Mouse (Mus musculus) kidney, postnatal 25 days (tissue): ENCODE data around the gene H2-D1.
"Not testable (repeated sequence)": the region's sequence is repeated elsewhere in the genome, so short reads cannot be mapped to it uniquely, and the experiment has no call there.

ENCODE experiments used
- DNase-seq, 2 experiments: peaks; one replicate each; pipeline ENCODE4 v3.0.0; 2021; ENCODE audit warnings: mixed read lengths in 2 of 2

Gene H2-D1

DNA sequence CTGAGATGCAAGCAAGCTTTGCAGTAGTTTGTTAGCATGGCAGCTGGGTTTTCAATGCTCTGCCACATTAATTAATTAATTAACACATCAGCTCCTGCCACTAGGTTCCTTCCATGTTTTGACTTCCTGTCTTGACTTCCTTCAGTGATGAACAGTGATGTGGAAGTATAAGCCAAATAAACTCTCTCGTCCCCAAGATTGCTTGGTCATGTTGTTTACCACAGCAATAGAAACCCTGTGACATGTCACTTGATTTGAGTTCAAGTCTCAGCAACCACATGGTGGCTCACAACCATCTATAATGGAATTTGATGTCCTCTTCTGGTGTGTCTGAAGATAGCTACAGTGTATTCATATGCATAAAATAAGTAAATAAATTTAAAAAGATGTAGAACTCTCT, 5.2 kb upstream of the H2-D1 start:
- no peak for DNase-seq

DNA sequence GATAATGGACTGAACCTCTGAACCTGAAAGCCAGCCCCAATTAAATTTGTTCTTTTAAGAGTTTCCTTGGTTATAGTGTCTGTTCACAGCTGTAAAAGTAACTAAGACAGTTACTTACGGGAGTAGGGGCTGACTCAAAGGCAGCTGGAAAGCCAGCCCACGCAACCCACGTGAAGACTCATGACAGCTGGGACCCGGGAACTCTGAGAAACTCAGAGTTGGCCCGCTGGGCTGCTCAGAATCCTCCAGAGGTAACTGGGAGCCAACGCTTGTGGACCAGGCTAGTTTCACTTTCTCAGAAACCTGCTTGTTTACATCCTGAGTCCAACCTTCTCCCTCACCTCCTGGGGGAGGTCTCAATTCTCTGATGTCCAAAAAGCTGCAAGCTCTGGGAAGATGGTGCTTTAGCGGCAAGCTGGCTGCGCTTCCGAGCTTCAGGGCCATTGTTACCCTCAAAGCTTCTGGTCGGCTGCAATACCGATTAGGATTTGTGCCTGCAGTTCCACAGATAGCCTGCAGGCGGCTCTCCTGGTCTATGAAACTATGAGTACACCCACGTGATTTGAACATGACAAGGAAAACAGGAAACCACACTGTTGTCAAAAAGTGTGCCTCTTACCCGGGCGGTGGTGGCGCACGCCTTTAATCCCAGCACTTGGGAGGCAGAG, 4.6 kb upstream of the H2-D1 start:
- peak; percentile 95 to 98 for DNase-seq

DNA sequence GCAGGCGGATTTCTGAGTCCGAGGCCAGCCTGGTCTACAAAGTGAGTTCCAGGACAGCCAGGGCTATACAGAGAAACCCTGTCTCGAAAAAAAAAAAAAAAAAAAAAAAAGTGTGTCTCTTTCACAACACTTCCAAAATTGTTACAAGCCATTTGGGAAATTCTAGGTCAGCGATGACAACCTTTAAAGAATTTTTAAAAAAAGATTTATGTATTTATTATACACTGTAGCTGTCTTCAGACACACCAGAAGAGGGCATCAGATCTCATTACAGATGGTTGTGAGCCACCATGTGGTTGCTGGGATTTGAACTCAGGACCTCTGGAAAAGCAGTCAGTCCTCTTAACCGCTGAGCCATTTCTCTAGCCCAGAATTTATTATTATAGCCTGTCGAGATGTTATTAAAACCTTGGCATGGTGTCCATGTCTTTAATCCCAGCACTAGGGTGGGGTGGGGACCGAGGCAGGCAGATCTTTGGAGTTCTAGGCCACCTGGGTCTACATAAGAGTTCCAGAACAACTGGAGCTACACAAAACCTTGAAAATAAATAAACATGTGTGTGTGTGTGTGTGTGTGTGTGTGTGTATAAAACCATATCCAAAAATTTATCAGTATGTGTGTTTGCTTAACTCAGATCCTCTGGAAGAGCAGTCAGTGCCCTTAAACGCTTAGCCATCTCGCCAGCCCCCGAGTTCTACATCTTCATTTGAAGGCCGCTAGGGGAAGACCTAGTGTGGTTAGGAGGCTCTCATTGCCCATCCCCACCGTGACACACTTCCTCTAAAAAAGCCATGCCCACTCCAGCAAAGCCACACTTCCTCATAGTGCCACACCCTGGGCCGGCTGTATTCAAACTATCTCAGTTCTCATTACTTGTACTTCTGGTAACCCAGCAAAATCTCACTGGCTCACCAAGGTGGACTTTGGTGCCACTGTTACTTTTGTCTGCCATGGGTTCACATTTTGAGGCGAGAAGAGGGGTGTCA, 3.7 kb upstream of the H2-D1 start:
- peak; percentile 54 to 75 for DNase-seq

DNA sequence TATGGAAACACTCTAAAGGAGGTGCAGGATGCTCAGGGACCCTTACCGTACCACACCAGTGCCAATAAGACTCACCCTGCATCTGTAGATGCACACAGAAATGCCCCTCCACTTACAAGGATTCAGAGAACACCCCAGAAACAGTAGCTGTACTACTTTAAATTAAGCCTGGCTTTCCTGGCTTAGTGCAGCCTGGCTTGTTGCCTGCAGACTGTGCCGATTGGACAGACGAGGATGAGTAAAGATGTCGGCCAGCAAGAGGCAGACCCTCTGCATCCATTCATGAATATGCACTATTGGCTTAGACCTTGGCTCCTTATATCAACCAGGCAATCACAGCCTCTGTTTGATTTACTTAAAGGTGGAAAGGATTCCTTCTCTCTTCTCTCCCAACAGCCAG, 2.9 kb upstream of the H2-D1 start:
- DNase-seq = no peak

DNA sequence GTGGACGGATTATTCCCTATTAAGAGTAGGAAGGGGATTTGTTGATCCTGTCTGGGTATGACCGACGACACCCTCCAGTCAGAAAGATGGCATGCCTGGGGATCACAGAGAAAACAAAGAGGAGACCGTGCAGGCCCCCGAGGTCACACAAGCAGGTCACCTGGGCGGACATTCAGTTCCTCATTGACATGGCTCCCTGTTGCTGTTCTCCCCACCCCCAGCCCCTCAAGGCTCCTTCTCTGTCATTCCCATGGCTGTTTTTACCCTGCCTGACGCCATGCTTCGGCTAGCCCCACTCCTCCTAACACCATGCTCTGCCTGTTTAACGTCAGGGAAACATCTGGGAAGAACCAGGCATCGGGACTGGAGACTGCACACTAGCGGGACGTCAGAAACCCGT, 879 bp upstream of the H2-D1 start:
- no peak for DNase-seq

DNA sequence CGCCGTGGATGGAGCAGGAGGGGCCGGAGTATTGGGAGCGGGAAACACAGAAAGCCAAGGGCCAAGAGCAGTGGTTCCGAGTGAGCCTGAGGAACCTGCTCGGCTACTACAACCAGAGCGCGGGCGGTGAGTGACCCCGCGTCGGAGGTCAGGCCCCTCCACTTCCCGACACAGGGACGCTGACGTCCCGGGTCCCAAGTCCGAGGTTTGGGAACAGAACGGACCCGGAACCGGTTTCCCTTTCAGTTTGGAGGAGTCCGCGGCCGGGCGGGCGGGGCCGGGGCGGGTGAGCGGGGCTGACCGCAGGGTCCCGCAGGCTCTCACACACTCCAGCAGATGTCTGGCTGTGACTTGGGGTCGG, 973 bp downstream of the H2-D1 start:
- peak; percentile 52 to 71 for DNase-seq

DNA sequence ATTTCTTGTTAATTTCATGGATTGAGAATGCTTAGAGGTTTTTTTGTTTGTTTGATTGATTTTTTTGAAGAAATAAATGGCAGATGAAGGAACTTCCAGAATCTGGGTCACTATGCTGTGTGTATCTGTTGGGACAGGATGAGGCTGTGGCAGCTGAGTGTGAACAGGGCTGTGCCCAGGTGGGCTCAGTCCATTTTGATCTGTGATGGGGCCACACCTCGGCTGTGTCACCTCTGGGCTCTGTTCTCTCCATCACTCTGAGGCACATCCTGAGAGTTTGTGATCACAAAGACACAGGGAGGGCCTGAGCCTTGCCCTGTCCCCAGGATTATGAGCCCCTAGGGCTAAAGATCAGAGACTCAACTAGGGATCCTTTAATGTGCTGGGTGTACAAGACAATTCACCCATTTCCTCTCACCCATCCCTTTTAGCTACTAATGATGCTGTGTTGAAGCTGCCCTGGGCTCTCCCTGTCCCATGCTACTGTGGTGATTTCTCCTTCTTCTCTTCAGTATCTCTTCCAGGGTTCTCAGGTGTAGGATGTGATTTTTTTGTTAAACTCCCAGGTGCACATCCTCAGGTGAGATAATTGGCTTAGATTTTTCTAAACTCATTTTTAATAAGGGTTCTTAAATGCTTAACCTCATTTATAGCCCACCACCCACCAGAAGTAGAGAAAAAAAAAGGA, 5.0 kb downstream of the H2-D1 start:
- peak in 1 of 2 experiments; percentile 27 for DNase-seq

DNA sequence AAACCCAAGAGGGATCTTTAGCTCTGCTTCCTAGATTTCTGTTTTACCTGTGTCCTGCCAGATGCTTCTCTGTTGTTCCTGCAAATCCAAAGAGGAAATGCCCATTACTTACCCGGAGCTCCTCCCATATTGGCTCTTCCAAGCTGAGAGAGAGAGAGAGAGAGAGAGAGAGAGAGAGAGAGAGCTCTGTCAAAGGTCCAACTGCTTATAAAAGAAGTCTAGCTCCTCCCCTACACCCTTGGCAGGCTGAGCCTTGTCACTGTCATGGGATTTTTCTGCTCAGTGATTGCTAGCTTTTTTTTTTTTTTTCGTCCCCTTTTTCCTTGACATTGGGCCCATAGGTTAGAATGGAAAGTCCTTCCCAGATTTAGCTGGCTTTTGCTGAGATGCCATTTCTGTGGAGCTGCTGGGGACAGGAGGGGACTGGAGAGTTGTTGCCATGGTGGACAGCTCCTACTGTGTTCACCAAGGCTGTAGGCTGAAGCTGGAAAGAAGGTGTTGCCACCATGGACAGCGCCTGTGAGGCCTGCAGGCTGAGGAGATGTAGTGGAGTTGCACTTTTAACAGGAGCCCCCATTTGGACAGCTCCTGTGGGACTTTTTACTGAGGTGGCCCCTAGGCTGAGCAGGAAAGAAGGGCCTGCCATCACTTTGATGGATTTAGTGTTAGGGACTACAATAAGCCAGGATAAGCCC, 7.3 kb downstream of the H2-D1 start:
- peak; percentile 51 to 63 for DNase-seq

DNA sequence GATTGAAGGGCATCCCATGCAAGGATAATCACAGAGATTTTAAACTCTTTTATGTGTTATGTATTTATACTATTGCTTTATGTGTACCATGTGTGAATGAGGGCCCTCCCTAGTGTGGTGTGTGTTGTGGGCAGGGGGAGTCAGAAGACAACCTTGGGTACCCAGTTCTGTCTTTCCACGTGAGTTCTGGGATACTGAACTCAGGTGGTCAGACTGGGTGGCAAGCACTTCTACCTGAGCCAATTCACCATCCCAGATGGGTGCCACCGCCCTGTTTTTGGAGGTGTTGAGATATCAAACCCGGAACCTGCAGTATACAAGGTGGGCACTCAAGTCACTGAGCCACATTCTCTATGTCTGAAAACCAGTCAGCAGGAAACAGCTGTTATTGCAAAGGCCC, 9.7 kb downstream of the H2-D1 start:
- DNase-seq = peak in 1 of 2 experiments; percentile 23

DNA sequence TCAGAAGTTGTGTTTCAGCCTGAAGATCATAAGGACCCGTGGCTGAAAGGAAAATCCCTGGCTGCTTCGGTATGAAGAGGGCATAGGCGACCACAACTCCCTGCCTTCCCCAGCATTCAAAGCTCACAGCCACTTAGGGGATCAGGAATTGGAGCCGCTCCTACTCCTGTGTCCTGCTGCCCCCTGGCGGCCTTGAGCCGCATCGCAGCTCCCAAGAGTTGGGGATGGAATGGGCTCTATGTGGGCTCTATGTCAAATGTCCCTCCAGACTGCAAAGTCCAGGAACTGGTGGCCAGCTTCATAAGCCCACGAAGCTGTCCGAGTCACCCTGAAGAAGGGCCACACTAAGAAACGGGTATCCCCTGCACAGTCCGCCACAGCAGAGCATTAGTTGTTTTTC, 12.2 kb downstream of the H2-D1 start:
- DNase-seq = peak; percentile 88 to 94

DNA sequence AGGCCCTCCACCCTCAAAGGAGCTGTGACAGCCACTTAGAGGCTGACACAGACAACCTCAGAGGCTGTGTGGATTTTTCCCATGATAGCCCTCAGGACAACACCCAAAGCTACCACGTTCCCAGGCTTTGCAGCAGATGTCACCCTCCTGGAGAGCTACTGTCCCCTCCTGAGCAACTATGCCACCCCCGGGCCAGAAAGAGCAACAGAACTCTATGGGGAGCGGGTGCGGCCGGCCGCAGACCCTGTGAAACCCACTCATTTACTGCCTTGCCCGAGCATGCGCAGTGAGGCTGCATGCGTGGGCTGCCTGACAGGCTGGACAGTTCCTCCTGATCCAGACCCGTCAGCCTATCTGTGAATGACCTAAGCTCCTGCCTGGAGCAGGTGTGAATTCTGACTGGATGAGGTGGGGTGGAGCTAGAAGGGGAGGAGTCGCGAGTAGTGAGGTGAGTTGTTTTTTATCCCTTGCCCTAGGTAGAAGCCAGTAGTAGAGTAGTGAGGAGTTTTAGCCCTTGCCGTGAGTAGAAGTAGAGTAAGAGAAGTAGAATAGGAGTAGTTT, 13.9 kb downstream of the H2-D1 start:
- DNase-seq = peak in 1 of 2 experiments; percentile 34

DNA sequence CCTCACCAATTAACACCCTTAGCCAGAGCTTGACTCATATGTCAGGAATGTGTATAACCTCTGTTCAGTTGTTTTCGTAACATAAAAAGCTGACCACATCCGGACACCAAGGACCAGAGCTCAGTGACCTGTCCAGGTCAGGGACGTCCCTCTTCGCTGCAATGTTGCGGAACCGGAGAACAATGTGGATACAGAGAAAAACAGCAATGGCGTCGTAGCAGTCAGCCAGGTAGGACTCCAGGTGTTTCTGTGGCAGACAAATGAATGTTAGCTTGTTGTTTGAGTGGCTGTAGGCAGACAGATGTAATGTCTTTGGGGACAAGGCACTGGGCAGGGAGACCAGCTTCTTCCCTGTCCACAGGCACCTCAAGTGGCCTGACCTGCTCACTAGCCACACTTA, 15.5 kb downstream of the H2-D1 start:
- peak in 1 of 2 experiments; percentile 33 for DNase-seq

DNA sequence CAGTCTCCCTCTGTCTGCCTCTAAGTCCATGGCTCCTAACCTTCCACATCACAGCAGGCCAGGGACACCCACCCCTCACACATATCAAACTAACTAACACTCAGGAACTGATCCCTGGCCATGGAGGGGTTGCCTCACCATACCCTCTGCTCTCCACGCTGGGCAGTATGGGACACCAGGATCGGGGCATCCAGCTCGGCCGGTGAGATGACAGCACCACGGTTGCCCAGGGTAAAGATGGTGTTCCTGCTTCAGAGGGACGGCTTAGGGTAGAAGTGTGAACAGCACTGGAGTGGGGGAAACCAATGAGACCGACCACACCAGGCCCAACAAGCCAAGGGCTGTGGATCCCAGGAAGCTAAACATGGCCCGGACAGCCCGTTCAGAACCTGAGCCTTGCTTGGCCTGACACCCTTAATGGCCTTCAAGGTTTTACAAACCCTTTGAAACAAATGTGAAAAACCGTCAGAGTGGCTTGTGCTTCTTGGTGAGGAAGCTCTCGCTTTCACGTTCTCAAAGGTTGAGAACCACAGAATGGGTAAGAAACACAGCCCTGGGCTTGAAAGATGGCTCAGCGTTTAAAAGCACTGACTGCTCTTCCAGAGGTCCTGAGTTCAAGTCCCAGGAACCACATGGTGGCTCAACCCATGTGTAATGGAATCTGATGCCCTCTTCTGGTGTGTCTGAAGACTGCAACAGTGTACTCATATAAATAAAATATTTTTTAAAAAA, 16.6 kb downstream of the H2-D1 start:
- DNase-seq = peak in 1 of 2 experiments; percentile 32

DNA sequence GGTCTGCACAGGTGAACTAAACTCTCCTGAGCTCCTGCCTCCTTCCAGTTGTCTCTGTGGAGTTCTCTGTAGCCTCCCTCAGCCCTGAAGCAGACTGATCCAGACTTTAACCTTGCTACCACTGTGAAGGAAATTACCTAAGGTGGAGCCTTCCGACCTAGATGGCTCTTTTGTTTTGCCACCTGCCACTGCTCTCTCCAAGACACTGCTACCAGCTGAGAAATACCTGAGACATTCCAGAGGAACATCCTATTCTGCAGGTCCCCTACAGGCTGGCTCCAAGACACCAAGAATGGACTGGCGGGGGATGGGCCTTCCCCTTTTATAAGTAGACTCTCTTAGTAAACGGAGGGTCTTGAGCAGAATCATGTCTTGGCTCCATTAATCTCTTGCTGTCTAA, 17.7 kb downstream of the H2-D1 start:
- DNase-seq = peak in 1 of 2 experiments; percentile 28

DNA sequence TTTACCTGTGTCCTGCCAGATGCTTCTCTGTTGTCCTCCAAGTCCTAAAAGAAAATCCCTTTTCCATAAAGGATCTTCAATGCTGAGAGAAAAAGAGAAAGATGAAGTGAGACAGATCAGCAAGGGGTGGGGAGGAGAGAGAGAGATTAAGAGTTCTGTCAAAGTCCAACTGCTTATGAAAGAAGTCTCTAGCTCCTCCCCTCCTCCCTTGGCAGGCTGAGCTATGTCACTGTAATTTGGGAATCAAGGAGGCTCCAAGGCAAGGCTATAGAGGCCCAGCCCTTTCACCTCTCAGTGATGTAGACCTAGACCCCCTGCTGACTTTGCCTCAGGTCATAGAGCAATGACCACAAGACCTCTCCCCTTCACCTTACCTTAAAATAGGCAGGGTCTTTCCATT, 22.9 kb downstream of the H2-D1 start:
- DNase-seq = peak; percentile 27 to 48

DNA sequence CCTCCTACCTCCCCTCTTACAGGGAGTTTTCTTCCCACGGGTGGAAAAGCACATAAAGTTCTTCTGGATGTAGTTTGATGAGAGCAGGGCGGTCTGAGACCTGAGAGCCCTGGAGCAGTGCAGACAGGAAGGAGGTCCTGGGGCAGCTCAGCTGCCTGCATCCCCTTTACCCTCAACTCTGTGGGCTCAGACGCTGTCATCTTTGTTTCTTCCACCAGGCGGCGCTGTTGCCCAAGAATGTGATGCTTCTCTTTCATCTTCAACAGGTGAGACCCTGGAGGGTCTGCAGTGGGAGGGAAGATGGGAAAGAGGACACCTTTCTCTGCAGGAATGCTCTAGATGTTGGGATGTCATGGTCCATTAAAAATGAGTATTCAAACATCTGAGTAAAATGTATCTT, 33.3 kb downstream of the H2-D1 start:
- peak; percentile 57 to 76 for DNase-seq

DNA sequence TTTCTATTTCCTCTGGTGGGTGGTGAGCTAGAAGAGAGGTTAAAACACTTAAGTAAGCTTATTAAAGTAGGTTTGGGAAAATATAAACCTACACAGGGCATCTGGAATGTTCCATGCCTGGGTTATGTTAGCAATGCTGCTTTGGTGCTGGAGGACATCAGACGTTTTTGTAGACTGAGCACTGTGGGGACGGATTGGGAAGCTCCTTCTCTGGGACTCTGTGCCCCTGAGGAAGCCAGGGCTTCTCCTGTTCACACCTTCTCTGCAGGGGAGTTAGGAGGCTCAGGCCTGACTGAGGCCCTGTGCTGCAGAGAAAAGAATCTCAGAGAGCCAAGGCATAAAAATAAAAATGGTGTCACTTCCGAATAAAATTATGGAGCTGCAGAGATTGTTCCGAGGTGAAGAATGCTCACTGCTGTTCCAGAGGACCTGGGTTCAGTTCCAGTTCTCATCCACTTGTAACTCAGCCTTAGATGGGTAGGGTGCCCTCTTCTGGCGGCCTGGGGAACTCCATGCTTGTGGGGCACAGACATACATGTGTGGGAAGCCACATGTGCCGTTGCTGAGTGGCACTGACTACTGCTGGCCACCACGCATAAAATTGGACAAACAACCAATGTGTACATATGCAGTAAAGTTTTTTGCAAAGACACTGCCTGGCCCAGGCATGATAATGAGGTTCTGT, 37.9 kb downstream of the H2-D1 start:
- not testable (repeated sequence) for DNase-seq

DNA sequence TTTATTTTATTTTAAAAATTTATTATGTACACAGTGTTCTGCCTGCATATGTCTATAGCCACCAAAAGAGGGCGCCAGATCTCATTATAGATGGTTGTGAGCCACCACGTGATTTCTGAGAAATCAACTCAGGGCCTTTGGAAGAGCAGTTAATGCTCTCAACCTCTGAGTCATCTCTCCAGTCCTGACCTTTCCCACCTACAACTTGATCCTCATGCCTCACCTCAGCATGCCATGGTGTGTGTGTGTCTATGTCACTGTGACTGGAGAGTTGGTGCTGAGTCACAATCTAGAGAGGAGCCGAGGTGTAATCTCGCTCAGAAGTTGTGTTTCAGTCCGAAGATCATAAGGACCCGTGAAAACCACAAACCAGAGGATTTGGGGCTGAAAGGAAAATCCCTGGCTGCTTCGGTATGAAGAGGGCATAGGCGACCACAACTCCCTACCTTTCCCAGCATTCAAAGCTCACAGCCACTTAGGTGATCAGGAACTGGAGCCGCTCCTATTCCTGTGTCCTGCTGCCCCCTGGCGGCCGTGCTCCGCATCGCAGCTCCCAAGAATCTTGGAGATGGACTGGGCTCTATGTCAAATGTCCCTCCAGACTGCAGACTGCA, 39.2 kb downstream of the H2-D1 start:
- peak; percentile 92 to 98 for DNase-seq

DNA sequence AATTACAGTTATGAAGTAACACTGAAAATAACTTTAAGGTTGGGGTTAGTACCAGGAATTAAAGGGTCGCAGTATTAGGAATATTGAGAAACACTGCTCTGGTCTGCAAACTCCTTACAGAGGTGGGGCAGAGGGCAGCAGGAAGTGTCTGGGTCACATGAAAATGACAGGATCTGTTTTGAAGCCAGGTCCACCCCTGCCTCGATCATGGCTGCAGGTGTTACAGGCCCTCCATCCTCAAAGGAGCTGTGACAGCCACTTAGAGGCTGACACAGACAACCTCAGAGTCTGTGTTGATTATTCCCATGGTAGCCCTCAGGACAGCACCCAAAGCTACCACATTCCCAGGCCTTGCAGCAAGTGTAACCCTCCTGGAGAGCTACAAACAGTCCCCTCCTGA, 40.7 kb downstream of the H2-D1 start:
- no peak for DNase-seq

DNA sequence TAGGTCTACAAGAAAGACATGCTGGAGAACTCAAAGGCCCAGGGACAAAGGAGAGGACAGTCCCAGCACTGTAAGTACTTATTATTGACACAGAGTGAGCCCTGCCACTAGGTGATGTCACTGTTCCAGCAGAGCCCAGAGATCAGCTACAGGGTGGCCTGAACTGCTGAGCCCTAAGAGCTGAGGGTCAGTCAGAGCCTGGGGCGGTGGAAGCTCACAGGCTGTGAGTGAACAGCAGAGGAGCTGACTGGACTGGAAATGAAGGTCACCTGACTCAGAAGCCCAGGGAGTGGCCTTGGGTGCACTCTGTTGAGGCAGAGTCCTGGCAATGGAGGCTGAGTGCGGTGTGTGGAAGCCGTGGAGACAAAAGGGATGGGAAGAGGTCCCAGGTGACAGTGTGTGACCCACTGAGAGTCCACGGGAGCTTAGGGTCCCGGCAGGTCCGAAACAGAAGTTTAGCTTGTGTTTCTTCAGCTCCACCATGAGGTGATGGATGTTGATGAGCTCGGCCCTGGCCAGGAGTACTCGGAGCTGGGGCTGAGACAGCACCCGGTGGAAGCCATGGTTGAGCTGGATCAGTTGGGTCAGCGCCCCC, 41.3 kb downstream of the H2-D1 start:
- DNase-seq = peak in 1 of 2 experiments; percentile 33
